Mouse (Mus musculus): Measurements from ENCODE around the gene Asb5.
"Not testable (repeated sequence)": the region's sequence is repeated elsewhere in the genome, so short reads cannot be mapped to it uniquely, and the experiment has no call there.

The Asb5 gene

DNA sequence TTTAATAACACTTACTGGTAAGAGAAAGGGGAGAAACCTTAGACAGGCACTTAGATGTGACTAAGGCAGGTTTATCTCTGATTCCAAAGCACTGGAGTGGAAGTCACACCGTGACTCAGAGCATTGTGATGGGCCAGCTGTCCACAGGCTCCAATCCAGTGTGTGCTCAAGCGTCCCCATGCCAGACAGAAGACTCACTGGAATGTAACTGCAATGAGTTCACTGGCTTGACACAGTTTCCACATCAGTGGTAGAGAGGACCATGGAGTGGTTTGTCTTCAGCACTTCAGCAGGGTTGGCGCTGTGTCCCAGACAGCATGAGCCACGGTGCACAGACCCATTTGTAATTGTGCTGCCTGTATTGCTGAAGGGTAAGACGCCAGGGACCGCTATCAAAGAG lies 19.0 kb downstream of the Asb5 start:
- DNase-seq: peak; percentile 90

DNA sequence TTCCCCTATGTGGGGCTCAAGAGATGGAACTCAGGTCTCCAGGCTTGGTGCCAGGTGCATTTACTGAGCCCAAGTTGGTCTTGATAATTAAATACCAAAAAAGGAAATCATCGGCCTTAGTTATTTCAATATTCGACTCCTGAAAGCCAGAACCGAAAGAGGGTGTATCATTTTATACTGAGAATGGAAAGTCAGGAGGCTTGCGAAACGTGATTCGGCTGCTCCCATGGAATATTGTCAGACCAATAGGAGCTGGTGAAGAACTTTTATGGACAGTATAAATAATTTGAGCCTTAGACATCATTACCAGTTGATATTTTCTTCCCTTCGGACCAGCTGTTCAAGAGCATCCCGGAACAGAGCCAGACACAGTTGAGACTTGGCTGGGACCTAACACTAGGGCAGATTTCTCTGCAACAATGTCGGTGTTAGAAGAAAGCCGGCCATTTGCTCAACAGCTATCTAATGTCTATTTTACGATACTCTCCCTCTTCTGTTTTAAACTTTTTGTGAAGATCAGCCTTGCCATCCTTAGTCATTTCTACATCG lies 20.7 kb downstream of the Asb5 start:
- peak; percentile 76 for DNase-seq

DNA sequence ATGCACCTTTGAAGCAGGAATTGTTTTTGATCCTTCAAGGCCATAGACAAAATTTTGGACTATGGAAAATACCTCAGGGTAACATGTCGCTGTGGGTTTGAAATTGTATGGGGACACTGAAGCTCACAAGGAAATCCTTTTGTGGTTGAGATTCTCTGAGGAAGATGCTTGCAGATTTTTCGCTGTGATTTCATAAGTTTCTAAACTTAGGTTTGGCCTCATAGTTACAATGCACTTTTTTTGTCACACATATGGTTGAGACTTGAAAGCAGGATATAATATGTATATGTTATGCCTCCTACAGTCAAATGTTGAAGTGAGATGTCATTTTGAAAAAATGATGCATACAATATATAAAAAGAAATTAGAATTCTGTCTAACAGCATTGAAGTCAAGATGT lies 25.5 kb downstream of the Asb5 start:
- DNase-seq: no peak

DNA sequence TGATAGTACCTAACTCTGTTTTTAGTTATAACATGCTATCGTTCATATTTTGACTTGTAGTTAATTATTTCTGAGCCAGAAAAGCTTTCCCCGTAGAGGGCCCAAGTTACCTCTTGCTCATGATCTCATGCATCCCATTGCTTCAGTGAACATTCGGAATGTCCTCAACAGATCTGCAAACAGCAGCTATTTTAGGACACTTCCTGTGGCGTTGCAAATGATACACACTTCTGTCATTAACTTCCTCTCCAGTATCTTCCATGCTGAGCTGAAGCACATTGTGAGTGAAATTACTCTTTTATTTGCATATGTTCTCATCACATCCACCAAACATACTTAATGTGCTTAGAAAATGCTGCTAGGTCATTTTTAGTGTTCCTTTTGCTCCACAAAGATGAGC lies 32.8 kb downstream of the Asb5 start:
- no peak for DNase-seq

DNA sequence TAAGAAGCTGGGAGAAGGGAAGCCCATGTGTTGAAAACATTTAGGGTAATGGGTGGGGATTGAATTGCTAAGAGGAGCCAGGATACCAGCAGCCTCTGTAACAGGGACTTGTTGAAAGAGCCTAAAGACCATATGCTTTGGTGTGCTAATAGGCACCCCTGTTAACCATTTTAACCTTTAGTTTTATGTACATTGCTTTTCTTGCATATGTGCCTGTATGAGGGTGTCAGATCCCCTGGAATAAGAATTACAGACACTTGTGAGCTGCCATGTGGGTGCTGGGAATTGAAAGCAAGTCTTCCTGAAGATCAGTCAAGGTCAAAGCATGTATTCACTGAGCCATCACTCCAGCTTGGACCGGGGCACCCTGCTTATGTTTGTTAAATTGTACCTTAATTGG lies 35.8 kb downstream of the Asb5 start:
- no peak for DNase-seq

DNA sequence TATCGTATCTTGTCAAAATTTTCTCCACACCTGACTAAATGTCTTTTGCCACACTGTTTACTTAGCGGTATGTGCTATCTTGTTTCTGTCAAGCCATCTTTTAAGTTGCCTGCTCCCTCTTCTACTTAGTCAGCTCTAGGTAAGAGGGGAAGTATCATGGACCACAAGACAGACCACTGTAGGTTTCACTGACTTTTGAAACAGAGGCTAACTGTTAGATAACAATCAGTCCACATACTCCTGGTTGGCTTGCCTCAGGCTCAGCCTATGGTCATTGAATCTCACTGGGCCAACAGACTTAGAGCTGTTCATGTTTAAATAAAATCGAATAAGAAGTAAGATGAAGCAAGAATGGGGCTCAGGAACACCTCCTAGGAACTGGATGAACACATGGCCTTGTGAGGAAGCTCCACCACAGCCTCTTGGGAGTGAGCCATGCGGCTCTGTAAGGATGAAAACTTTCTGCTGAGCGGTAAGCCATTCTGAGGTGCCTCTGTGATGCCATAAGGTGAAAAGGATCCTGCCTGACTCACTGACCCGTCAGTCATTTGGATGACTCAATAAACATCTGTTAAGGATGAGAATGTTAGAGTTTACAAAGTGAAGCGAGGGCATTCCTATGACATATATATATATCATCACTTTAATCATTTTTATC lies 36.4 kb downstream of the Asb5 start:
- no peak for DNase-seq

DNA sequence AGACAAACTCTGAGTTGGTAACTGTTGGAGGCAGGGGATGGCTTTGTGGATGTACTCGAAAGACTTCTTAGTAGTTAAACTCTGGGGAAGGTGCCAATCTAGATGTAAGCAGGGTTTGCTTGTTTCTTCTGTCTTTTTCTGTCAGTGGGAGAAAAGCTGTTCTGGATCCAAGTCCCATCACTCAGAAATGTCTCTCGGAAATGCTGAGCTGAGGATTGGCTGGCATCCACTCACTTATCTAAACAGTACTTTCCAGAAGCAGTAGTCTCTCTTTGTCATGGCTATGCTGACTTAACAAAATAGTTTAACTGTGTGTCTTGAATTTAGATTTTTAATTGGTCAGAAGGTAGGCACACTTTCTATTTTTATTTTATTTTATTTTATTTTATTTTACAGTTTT lies 37.8 kb downstream of the Asb5 start:
- DNase-seq: no peak

DNA sequence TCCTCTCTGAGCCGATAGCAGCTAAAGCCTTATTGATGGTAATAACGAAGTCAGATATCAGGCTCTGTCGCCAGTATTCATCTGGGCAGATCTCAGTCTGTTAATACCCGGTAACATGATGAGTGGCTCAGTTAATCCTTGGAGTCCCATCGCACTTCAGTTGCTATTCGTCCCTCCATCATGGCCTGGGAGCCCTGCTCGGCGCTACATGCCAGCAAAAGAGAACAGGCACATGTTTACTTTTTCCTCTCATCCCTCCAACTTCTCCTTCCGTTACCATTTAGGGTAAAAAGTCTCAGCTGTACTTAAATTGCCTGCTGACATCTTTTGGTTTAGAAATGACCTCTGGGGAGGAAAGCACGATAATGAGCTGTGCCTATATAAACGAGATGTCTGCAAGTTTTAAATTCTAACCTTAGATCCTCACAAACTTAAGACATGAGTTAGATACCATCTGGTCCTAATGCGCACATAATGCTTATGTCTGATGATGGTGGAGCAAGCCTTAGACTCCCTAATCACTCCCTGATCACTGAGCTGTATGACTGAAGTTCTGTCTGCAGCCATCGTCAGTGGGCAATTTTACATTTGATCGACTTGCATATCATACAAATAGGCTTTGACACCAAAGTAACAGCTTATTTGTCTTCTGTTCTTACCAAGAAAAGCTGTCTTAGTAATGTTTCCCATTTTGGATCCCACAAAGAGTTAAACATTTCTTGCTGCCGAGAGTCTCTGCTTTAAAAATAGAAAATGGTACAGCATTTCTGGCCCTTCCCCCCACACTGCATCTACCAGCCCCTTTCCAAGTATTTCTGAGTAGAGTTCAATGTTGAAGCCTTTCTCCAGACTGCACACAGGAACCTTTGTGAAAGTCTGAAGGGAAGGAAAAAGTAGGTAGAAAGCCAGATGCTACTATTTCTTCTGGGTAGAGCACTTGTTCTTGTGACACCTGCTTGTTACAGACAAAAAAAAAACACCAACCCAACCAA lies 41.5 kb downstream of the Asb5 start:
- DNase-seq: no peak

DNA sequence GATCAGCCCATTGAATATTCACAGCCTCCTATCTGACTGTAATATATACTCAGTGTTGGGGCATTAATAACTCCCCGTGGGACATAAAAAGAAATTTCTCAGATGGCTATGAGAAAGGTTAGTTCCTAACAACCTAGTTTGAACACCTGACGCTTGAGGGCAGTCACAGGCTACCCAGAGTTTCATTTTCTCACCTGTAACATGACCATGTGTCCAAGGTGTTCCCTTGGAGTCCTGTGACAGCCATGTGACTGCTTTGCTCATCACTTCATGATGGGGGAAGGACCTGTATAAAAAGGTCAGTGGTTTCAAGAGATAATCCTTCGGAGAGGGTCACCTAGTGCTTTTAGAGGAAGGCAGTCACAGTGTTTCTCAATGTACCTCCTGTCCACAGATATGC lies 52.1 kb downstream of the Asb5 start:
- no peak for DNase-seq

DNA sequence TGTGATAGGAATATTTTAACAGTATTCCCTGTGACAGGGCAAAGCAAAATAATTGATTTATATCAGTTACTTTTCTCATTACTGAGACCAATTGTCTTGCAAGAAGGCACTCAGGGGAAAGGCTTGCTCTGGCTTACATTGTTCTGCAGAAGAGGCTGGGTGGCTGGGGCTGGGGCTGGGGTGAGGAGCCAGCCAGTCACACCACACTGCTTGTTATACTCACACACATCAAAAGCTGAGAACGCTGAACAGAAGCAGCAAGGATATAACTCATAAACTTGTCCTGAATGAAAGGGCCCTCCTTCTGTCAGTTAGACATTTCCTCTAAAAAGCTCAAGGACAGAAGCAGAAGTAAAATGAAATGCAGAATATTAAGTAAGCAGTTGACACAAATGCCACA lies 53.5 kb downstream of the Asb5 start:
- DNase-seq: no peak

DNA sequence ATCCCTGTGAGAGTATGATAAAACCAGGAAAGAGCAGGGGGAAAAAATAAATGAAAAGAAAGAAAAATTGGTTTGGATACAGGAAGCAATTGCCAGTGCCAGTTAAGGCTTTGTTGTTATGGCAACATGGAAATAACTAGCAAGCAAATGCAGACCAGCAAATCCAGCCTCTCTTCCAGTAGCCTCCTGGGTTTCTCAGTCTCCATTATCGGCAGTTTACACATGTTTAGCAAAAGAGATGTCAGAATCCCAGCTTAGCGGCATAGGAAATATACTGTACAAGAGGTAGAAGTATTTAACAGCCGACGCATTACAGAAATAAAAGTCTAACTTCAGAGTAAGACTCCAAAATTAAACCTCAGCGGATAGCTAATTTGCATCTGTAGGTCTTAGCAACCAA lies 65.3 kb downstream of the Asb5 start:
- no peak for DNase-seq

DNA sequence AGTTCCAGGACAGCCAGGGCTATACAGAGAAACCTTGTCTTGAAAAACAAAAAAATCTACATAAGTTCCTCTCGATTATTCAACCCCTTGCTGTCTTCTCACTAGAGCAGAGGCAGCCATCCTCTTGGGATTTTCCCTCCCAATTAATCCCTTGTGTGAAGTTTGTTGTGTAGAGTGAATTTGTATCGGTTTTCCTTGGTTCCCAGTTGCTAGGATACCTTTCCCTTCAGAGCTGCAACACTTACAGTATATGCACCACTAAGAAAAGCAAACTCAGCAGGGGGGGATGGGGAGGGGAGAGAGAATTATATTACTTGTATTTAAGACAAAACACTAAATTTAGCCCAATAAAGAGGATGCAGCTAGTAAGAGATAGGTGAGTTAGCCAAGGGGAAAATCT lies 66.7 kb downstream of the Asb5 start:
- DNase-seq: no peak

DNA sequence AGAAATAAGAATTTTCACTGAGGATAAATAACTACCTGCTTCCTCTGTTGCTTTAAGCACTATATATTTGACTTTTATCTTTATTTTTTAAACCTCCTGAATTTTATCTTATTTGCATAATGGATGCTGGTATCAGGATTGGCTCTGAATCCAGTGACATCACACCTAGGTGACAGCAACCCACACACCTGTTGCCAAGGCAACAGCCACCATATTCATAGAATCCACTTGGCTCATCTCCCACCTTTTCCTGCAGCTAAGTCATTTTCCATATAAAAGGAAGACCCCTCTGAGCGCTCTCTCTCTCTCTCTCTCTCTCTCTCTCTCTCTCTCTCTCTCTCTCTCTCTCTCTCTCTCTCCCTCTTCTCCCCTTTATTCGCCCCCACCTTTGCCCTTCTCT lies 67.6 kb downstream of the Asb5 start:
- DNase-seq: no peak

DNA sequence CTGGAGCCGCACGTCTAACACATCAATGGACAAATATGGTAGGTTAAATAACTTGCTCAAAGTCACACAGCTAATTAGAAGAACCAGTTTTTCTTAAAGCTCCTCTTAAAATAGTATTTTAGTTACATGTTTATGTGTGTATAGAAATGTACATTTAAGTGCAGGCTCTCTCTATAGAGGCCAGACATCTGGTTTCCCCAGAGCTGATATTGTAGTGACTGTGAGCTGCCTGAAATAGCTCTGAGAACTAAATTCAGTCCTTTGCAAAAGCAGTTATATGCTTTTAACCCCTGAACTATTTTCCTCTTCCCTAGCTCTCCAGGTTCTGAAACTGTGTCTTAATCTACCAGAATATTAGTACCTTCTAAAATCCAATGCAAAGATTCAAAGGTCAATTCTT lies 68.0 kb downstream of the Asb5 start:
- no peak for DNase-seq

DNA sequence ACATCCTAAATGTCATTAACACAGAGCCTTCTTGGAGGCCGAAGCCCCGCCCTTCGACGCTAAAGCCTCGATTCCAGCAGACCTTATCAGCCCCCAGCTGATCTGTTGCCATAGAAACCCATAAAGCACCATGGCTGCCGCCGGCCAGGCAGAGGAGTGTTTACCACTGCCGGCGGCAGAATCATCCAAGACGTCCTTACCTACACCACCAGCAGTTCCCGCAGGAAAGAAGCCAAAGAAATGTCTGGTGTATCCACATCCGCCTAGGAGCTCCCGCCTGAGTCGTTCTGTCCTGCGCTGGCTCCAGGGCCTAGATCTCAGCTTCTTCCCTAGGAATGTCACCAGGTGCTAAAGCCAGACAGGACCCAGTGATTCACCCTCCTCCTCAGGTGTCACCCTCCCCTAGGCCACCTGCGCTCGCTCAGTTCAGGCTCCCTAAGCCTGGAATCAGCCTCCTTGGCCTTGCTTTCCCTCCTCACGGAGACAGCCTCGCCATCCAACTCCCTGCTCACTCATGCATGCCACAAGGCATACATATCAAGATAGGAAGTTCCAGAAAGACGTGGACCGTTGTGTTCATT lies 71.4 kb downstream of the Asb5 start, which contains the start of gene Spata4:
Gene Spata4 (plus strand): TSS at position 111 of the 581 bp plus-strand sequence.
- peak; percentile 89 for DNase-seq

DNA sequence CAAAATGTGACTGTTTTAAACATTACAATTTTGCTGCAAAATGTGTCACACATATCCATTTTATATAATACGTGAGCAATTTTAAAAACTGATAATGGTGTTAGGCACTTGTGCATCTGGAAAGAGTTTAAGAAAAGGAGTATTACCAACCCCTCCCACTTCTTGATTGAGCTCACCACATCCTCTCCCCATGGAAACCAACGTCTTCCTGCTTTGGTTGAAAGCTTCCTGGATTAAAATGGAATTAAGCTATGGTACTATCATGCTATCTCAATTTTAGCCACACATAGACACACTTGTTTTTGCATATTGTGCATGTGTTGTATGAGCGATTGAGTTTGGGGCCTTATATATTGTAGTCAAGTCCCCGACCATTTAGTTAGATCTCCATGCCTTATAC lies 74.1 kb downstream of the Asb5 start:
- no peak for DNase-seq

DNA sequence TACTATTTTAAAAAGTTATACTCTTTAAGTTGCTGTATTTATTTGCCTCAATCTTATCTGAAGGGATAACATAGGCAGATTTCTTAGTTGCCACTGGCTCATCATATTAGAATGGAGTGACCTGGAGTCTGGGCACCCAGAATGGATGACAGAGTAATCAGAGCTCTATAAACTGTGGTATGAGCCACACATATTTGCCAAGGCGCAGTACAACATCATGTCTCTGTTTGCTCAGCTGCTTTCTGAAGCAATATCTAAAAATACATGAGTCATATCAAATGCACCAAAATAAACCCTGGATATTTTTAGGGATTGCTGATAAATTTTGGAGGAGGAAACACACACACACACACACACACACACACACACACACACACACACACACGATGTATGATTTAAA lies 80.0 kb downstream of the Asb5 start:
- peak; percentile 96 for DNase-seq

DNA sequence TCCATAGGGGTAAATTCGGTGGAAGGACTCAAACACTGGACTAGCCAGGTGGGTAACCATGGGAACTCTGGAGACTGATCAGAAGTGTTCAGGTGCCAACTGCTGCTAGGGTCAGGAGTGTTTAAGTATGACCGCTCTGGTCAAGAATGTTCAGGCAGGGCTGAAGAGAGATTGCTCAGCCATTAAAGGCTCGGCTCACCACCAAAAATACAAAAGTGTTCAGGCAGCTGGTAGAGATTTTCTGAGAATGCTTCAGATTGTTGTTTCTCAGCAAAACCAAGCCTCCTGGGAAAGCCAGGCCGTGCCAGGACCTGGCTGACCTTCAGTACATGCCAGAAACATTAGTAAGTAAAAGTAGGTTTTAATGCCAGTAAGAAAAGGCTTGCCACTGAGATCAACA lies 80.9 kb downstream of the Asb5 start:
- DNase-seq: peak; percentile 95

DNA sequence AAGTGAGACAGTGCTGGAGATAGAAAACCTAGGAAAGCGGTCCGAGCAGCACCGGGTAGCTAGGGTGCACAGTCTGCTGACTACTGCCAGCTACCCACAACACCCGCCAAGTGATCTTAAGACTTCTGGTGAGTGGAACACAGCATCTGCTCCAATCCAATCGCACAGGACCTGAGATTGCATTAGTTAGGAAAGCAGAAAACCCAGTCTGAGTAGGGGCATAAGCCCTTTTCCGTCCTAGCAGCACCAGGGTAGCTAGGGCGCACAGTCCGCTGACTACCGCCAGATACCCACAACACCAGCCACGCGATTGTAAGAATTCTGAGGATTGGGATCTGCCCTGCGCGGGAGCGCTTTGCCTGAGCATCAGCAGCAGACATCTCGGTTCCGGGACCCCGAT lies 87.3 kb downstream of the Asb5 start:
- not testable (repeated sequence) for DNase-seq
